Mouse (Mus musculus) embryonic facial prominence, embryonic 13.5 days (tissue): ENCODE data around the gene Syt13. TPM values are rescaled to one million over a fixed set of nuclear protein-coding genes. Genes with fewer than 3 reads are reported as not detected.

Experiments
- ATAC-seq: fragments of 200-750 bp; cut with Nextera tagmentation; 2 replicates; pipeline ENCODE4 v1.8.0; 2017; ENCODE audit warnings: low read depth; ENCODE audit not compliant: insufficient number of reproducible peaks, insufficient read depth, low FRiP score, low TSS enrichment
- H3K27ac ChIP-seq: fragments of 300-500 bp; sonication (generic); 2 replicates; pipeline ENCODE4 v1.5.1; 2015; ENCODE audit warnings: moderate library complexity, mild to moderate bottlenecking, inconsistent platforms
- H3K27me3 ChIP-seq: fragments of 300-500 bp; sonication (generic); 2 replicates; pipeline ENCODE4 v1.6.1; 2015; ENCODE audit warnings: mild to moderate bottlenecking, inconsistent platforms
- H3K36me3 ChIP-seq: fragments of 300-500 bp; sonication (generic); 2 replicates; pipeline ENCODE4 v1.6.1; 2015; ENCODE audit warnings: mild to moderate bottlenecking, inconsistent platforms
- H3K4me1 ChIP-seq: fragments of 300-500 bp; sonication (generic); 2 replicates; pipeline ENCODE4 v1.6.1; 2015; ENCODE audit warnings: inconsistent platforms
- H3K4me2 ChIP-seq: fragments of 300-500 bp; sonication (generic); 2 replicates; pipeline ENCODE4 v1.6.1; 2015; ENCODE audit warnings: moderate library complexity, mild to moderate bottlenecking, inconsistent platforms
- H3K4me3 ChIP-seq: fragments of 300-500 bp; sonication (generic); 2 replicates; pipeline ENCODE4 v1.5.1; 2015; ENCODE audit warnings: mild to moderate bottlenecking, inconsistent platforms
- H3K9ac ChIP-seq: fragments of 300-500 bp; sonication (generic); 2 replicates; pipeline ENCODE4 v1.6.1; 2015; ENCODE audit warnings: mild to moderate bottlenecking, inconsistent platforms
- H3K9me3 ChIP-seq: fragments of 300-500 bp; sonication (generic); 2 replicates; pipeline ENCODE4 v1.6.1; 2016; ENCODE audit warnings: inconsistent platforms
- WGBS: fragments of 180-500 bp; shearing (Covaris S2); methylation state at CpG from one replicate; pipeline ENCODE4 v1.1.7; 2015; ENCODE audit warnings: mixed read lengths; 5-methylcytosine and 5-hydroxymethylcytosine counted together
- polyA plus RNA-seq: library from polyadenylated mRNA; unstranded; fragments of >200 nt; fragmentation: Nextera tagmentation; extraction: Ambion mirVana; gene quantifications from 2 replicates; pipeline ENCODE4 v1.2.1, GENCODE M21; 2015

Gene Syt13
- polyA plus RNA-seq, 1 experiment from 2014 or later, result 4.2 TPM

- Histone ChIP-seq H3K9me3 (no peaks in the 10 kb centered on the region), H3K4me1 (no peaks in the 10 kb centered on the region), H3K9ac (no peak overlapping the region), H3K4me2 (no peak overlapping the region), H3K27me3 (no peaks in the 10 kb centered on the region), H3K27ac (no peak overlapping the region), H3K4me3 (no peak overlapping the region), H3K36me3 (no peaks in the 10 kb centered on the region)
- WGBS, result 84% methylated on average over 4 of the region's 4 CpGs
- no peak for ATAC-seq
Observed at GRCm38 (mm10) chr2:92892524-92892923, 22.4 kb upstream of the Syt13 start.

GRCm38 (mm10) chr2:92903650-92904049 is 11.2 kb upstream of the Syt13 start:
- H3K9me3 ChIP-seq, result no peaks in the 10 kb centered on the region
- no peak overlapping the region for H3K9ac ChIP-seq
- H3K36me3 ChIP-seq, result no peaks in the 10 kb centered on the region
- no peak overlapping the region for H3K4me2 ChIP-seq
- ATAC-seq, result no peak
- 76% methylated on average over 13 of the region's 13 CpGs for WGBS
- no peak overlapping the region for H3K4me3 ChIP-seq
- no peak overlapping the region for H3K27ac ChIP-seq
- no peaks in the 10 kb centered on the region for H3K4me1 ChIP-seq
- peaks cover 15% of the 10 kb centered on the region; the same call in 1 of the 2 replicates for H3K27me3 ChIP-seq

DNA sequence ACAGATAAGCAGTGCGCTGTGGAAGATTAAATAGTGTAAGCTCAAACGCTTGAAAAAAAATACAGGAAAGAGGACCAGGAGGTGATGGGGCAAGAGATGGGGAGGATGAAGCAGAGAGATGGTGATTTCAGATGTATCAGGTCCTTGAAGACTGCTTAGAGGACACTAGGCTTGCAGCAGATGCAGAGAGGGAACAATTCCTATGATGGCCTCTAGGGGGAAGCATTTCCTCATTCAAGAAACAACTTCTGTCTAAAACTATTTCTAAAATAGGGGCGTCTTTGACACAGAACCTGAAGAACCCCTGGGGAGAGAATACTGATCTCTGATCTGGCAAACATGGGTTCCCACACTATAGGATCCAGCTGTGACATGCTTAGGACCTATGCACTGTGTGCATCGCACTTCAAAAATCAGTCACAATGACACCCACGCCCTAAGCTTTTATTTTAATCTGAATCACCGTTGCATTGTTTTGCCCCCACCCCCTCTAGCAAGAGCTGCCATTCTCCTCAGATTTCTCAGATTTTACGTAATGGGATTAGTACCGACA is 10.5 kb upstream of the Syt13 start:
- ATAC-seq, result no peak
- Histone ChIP-seq H3K27me3 (peaks cover 15% of the 10 kb centered on the region; the same call in 1 of the 2 replicates), H3K27ac (no peak overlapping the region)

GRCm38 (mm10) chr2:92910371-92910770 is 4.5 kb upstream of the Syt13 start:
- peaks cover 34% of the 10 kb centered on the region for H3K27me3 ChIP-seq
- 57% methylated on average over 4 of the region's 4 CpGs for WGBS
- ATAC-seq, result no peak
- H3K4me2 ChIP-seq, result no peak overlapping the region
- H3K4me1 ChIP-seq, result peaks cover 12% of the 10 kb centered on the region
- H3K9me3 ChIP-seq, result peaks cover 3% of the 10 kb centered on the region; the same call in 1 of the 2 replicates
- H3K36me3 ChIP-seq, result no peaks in the 10 kb centered on the region
- H3K4me3 ChIP-seq, result no peak overlapping the region
- no peak overlapping the region for H3K27ac ChIP-seq
- no peak overlapping the region for H3K9ac ChIP-seq

More for the DNA sequence above, 10.5 kb upstream of the Syt13 start:
- no peaks in the 10 kb centered on the region for H3K4me1 ChIP-seq
- peak overlapping the region; percentile 22; the same call in 1 of the 2 replicates for H3K4me2 ChIP-seq
- no peak overlapping the region for H3K9ac ChIP-seq
- H3K4me3 ChIP-seq, result no peak overlapping the region
- H3K36me3 ChIP-seq, result no peaks in the 10 kb centered on the region
- H3K9me3 ChIP-seq, result no peaks in the 10 kb centered on the region
- WGBS, result 23% methylated on average over 8 of the region's 8 CpGs

GRCm38 (mm10) chr2:92912312-92912711 is 2.6 kb upstream of the Syt13 start:
- Histone ChIP-seq H3K9me3 (peaks cover 3% of the 10 kb centered on the region; the same call in 1 of the 2 replicates), H3K4me2 (no peak overlapping the region), H3K4me3 (no peak overlapping the region), H3K27me3 (peaks cover 42% of the 10 kb centered on the region), H3K9ac (no peak overlapping the region), H3K4me1 (peaks cover 25% of the 10 kb centered on the region), H3K27ac (no peak overlapping the region), H3K36me3 (no peaks in the 10 kb centered on the region)
- no peak for ATAC-seq

GRCm38 (mm10) chr2:92913295-92913694 is 1.6 kb upstream of the Syt13 start:
- Histone ChIP-seq H3K36me3 (no peaks in the 10 kb centered on the region), H3K27ac (no peak overlapping the region), H3K9ac (no peak overlapping the region), H3K4me3 (no peak overlapping the region), H3K4me2 (no peak overlapping the region), H3K9me3 (peaks cover 3% of the 10 kb centered on the region; the same call in 1 of the 2 replicates), H3K27me3 (peaks cover 47% of the 10 kb centered on the region), H3K4me1 (peaks cover 34% of the 10 kb centered on the region)
- no peak for ATAC-seq
- WGBS, result 12% methylated on average over 9 of the region's 9 CpGs

- Histone ChIP-seq H3K36me3 (no peaks in the 10 kb centered on the region), H3K27ac (no peak overlapping the region), H3K4me3 (peak overlapping the region; percentile 48), H3K4me1 (peaks cover 36% of the 10 kb centered on the region), H3K27me3 (peaks cover 51% of the 10 kb centered on the region), H3K9ac (peak overlapping the region; percentile 69), H3K4me2 (peak overlapping the region; percentile 90), H3K9me3 (no peaks in the 10 kb centered on the region)
- no peak for ATAC-seq
- 14% methylated on average over 9 of the region's 10 CpGs for WGBS
Observed at GRCm38 (mm10) chr2:92915659-92916631, 1.0 kb downstream of the Syt13 start.

DNA sequence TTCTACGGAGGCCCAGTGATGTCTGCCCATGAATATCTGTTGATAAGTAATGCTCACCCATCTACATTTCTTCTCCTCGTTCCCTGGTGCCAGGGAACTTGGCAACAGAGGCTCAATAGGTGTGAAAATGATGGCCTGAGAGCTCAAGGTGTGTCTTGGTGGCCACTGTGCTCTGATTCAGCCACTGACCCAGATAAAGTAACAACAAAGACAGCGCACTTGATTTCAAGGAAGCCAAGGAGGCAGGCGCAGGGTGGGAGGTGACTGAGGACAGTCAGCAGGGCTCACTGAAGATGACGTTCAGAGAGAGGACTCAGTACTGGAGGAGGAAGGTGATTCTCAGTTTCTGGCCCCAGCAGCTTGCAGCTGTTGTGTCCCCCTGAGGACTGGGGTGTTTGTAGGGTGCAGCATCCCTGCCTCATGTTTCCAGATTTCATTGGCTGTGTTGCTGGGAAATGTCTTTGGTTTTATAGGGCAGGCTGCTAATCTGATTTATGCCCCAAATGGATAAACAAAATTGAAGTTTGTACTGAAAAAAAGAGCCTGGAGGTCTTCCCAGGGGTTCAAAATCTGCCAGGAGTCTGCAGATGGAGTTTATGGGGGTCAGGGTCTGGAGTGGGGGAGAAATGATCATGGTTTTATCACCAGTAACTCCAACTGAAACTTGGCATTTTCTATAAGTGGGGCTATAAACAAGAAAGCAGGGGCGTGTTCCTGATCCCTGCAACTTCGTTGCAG is 2.7 kb downstream of the Syt13 start:
- Histone ChIP-seq H3K4me1 (peaks cover 36% of the 10 kb centered on the region), H3K9me3 (no peaks in the 10 kb centered on the region), H3K27me3 (peaks cover 51% of the 10 kb centered on the region), H3K4me3 (no peak overlapping the region), H3K4me2 (no peak overlapping the region), H3K9ac (no peak overlapping the region), H3K27ac (no peak overlapping the region), H3K36me3 (no peaks in the 10 kb centered on the region)
- 45% methylated on average over 7 of the region's 7 CpGs for WGBS
- no peak for ATAC-seq

DNA sequence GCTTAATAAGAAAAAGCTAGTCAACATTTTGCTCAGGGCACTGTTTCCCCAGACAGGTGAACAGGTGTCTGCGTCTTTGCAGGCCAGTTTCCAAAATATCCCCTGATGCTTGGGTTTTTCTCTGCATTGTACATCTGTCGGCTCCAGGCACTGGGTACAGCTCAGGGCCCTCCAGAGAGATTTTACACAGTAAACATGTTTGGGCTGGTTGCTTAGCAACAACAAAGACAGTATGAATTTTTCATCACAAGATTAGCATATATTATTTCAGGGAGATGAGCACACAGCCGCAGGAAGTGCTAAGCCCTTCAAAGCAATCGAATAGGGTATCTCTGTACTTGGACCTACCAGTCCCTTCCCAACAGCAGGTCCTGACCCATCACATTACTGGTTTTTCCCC is 5.8 kb downstream of the Syt13 start:
- no peaks in the 10 kb centered on the region for H3K9me3 ChIP-seq
- no peaks in the 10 kb centered on the region for H3K36me3 ChIP-seq
- H3K27me3 ChIP-seq, result peaks cover 21% of the 10 kb centered on the region
- H3K27ac ChIP-seq, result no peak overlapping the region
- ATAC-seq, result no peak
- no peak overlapping the region for H3K4me3 ChIP-seq
- H3K4me2 ChIP-seq, result no peak overlapping the region
- no peak overlapping the region for H3K9ac ChIP-seq
- 76% methylated on average over 4 of the region's 4 CpGs for WGBS
- peaks cover 21% of the 10 kb centered on the region for H3K4me1 ChIP-seq

GRCm38 (mm10) chr2:92924677-92925259 is 9.9 kb downstream of the Syt13 start:
- H3K4me3 ChIP-seq, result no peak overlapping the region
- H3K4me2 ChIP-seq, result no peak overlapping the region
- H3K27ac ChIP-seq, result no peak overlapping the region
- H3K36me3 ChIP-seq, result no peaks in the 10 kb centered on the region
- no peak for ATAC-seq
- 61% methylated on average over 6 of the region's 6 CpGs for WGBS
- no peaks in the 10 kb centered on the region for H3K9me3 ChIP-seq
- no peaks in the 10 kb centered on the region for H3K4me1 ChIP-seq
- H3K27me3 ChIP-seq, result no peaks in the 10 kb centered on the region
- H3K9ac ChIP-seq, result no peak overlapping the region

GRCm38 (mm10) chr2:92929696-92930095 is 14.8 kb downstream of the Syt13 start:
- Histone ChIP-seq H3K9me3 (no peaks in the 10 kb centered on the region), H3K4me2 (no peak overlapping the region), H3K4me3 (no peak overlapping the region), H3K27me3 (no peaks in the 10 kb centered on the region), H3K9ac (no peak overlapping the region), H3K27ac (no peak overlapping the region), H3K36me3 (no peaks in the 10 kb centered on the region), H3K4me1 (peaks cover 11% of the 10 kb centered on the region)
- 74% methylated on average over 5 of the region's 5 CpGs for WGBS
- ATAC-seq, result no peak
